Mouse (Mus musculus): ENCODE data around the gene Tctex1d4. TPM values are rescaled to one million over a fixed set of nuclear protein-coding genes. Genes with fewer than 3 reads are reported as not detected.
A peak's percentile ranks its signal among the peaks of the same experiment; 100 is the strongest.

Tctex1d4 gene
- total and polyA plus RNA-seq, 3 experiments: 0.98 TPM; not detected in 2

DNA sequence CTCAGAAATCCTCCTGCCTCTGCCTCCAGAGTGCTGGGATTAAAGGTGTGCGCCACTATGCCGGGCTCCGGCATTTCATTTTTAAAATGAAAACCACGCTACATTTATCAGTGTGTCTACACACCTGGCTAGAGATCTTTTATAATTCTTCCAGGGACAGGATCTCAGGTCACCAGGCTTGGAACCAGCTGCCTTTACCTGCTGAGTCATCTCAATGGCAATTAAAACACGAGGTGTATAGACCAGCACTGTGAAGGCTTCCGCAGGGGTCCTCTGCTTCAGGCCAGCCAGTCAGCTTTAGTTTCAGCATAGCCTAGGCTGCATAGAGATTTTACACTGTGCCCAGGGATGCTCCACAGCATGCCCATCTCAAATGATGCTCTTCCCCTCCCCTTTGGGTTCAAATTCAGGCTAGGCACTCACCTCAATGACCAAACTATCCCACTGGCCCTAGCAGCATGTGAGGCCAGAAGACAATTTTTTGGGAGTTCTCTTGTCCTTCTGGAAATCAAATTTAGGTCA lies 23.7 kb downstream of the Tctex1d4 start:
- DNase-seq (ENCODE audit: extremely low read depth): no peak
- Histone ChIP-seq H3K9ac (ENCODE audit: insufficient read depth, low read depth) (no peak overlapping the region), H3K27me3 (replicated peaks) (no peaks in the 10 kb centered on the region), H3K36me3 (replicated peaks in 1 of 2; ENCODE audit: control insufficient read depth in 1 of 2, insufficient read depth in 1 of 2, low read length in 1 of 2) (peaks cover 65 to 75% of the 10 kb centered on the region in 2 experiments), H3K27ac (ENCODE audit: insufficient read depth, low read depth) (no peak overlapping the region), H3K79me2 (replicated peaks; ENCODE audit: control insufficient read depth, extremely low read depth, insufficient read depth, poor library complexity, severe bottlenecking) (peaks cover 32% of the 10 kb centered on the region), H3K4me1 (ENCODE audit: control insufficient read depth in 1 of 2, insufficient read depth in 2 of 2) (peaks cover 10 to 27% of the 10 kb centered on the region in 2 experiments), H3K4me2 (ENCODE audit: insufficient read depth, low read depth, poor library complexity, severe bottlenecking) (no peak overlapping the region), H3K4me3 (replicated peaks in 1 of 3; ENCODE audit: low read depth in 2 of 3, low read length in 2 of 3, poor library complexity in 1 of 3) (no peak overlapping the region), H3K9me3 (replicated peaks; ENCODE audit: low read length) (no peaks in the 10 kb centered on the region)
- in situ Hi-C loops (cut with MboI; ENCODE audit: low pct_ligation_motif_present, low pct_unique_long_range_greater_than_20kb, low sequenced_read_pairs): no loop called here
- dilution Hi-C loops (cut with MboI; ENCODE audit: extremely low pct_ligation_motif_present, extremely low pct_unique_long_range_greater_than_20kb, low sequenced_read_pairs): no loop called here
- peak; percentile 52; the same call in 1 of the 2 replicates for TF ChIP-seq POLR2A (IDR thresholded peaks at IDR 0.05; ENCODE audit: low read depth, low read length)
- no peak for TF ChIP-seq ZKSCAN1 (IDR thresholded peaks at IDR 0.05; ENCODE audit: borderline replicate concordance, low read depth, low read length)
- no peak for TF ChIP-seq CTCF (conservative IDR thresholded peaks at IDR 0.05 in 1 of 2, IDR thresholded peaks at IDR 0.05 in 1 of 2; ENCODE audit: low read depth in 2 of 2, low read length in 2 of 2)
- no peak for TF ChIP-seq EP300 (IDR thresholded peaks at IDR 0.05; ENCODE audit: low read length)
- peak; percentile 24; the same call in 1 of the 2 replicates for TF ChIP-seq ZMIZ1 (IDR thresholded peaks at IDR 0.05; ENCODE audit: low read depth, low read length)
- TF ChIP-seq BHLHE40 (IDR thresholded peaks at IDR 0.05; ENCODE audit: low read depth, low read length): no peak
- TF ChIP-seq POLR2AphosphoS2 (IDR thresholded peaks at IDR 0.05; ENCODE audit: low read depth, low read length): peak; percentile 96
- no peak for TF ChIP-seq JUN (IDR thresholded peaks at IDR 0.05; ENCODE audit: insufficient read depth, low read depth, low read length)

- Histone ChIP-seq H3K4me2 (ENCODE audit: insufficient read depth, low read depth, poor library complexity, severe bottlenecking) (no peak overlapping the region), H3K36me3 (replicated peaks in 1 of 2; ENCODE audit: control insufficient read depth in 1 of 2, insufficient read depth in 1 of 2, low read length in 1 of 2) (peaks cover 66 to 76% of the 10 kb centered on the region in 2 experiments), H3K27me3 (replicated peaks) (no peaks in the 10 kb centered on the region), H3K27ac (ENCODE audit: insufficient read depth, low read depth) (no peak overlapping the region), H3K79me2 (replicated peaks; ENCODE audit: control insufficient read depth, extremely low read depth, insufficient read depth, poor library complexity, severe bottlenecking) (peaks cover 37% of the 10 kb centered on the region), H3K4me1 (ENCODE audit: control insufficient read depth in 1 of 2, insufficient read depth in 2 of 2) (peaks cover 10 to 28% of the 10 kb centered on the region in 2 experiments), H3K4me3 (replicated peaks in 1 of 3; ENCODE audit: low read depth in 2 of 3, low read length in 2 of 3, poor library complexity in 1 of 3) (no peak overlapping the region), H3K9me3 (replicated peaks; ENCODE audit: low read length) (no peaks in the 10 kb centered on the region), H3K9ac (ENCODE audit: insufficient read depth, low read depth) (no peak overlapping the region)
- DNase-seq (ENCODE audit: extremely low read depth): no peak
- no peak for TF ChIP-seq ZKSCAN1 (IDR thresholded peaks at IDR 0.05; ENCODE audit: borderline replicate concordance, low read depth, low read length)
- peak; percentile 34; the same call in 1 of the 2 replicates for TF ChIP-seq POLR2A (IDR thresholded peaks at IDR 0.05; ENCODE audit: low read depth, low read length)
- in situ Hi-C loops (cut with MboI; ENCODE audit: low pct_ligation_motif_present, low pct_unique_long_range_greater_than_20kb, low sequenced_read_pairs): no loop called here
- dilution Hi-C loops (cut with MboI; ENCODE audit: extremely low pct_ligation_motif_present, extremely low pct_unique_long_range_greater_than_20kb, low sequenced_read_pairs): no loop called here
Measured at GRCm38 (mm10) chr4:117151416-117151815, 24.8 kb downstream of the Tctex1d4 start.

DNA sequence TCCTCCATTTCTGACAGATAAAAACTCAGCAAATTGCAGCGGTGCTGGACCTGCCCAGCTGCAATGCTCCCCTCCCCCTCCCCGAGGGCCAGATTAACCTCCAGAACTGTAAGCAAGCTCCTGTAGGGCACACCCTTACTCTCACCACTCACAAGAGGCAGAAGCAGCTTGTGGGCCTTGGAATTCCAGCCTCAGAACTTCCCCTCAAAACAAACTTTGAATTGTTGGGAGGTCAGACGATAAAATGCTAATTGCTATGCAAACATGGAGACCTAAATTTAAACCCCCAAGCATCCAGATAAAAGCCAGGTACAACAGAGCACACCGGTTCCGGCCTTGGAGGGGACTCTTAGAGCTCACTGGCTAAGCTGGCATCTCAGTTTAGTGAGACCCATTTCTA lies 26.1 kb downstream of the Tctex1d4 start:
- TF ChIP-seq SIN3A (IDR thresholded peaks at IDR 0.05; ENCODE audit: low read length) (0 out of 2 replicates have a peak, but pooled peaks have one; percentile 18), TCF12 (IDR thresholded peaks at IDR 0.05; ENCODE audit: low read depth, low read length) (no peak)
- peaks cover 10 to 30% of the 10 kb centered on the region in 2 experiments for H3K4me1 ChIP-seq (ENCODE audit: control insufficient read depth in 1 of 2, insufficient read depth in 2 of 2)
- dilution Hi-C loops (cut with MboI; ENCODE audit: extremely low pct_ligation_motif_present, extremely low pct_unique_long_range_greater_than_20kb, low sequenced_read_pairs): no loop called here
- DNase-seq (ENCODE audit: extremely low read depth): no peak
- H3K4me3 ChIP-seq (replicated peaks in 1 of 3; ENCODE audit: low read depth in 2 of 3, low read length in 2 of 3, poor library complexity in 1 of 3): peak overlapping the region in 2 of 3 experiments; percentile 97 to 100
- peak overlapping the region; percentile 87; the same call in 1 of the 2 replicates for H3K9ac ChIP-seq (ENCODE audit: insufficient read depth, low read depth)
- in situ Hi-C loops (cut with MboI; ENCODE audit: low pct_ligation_motif_present, low pct_unique_long_range_greater_than_20kb, low sequenced_read_pairs): no loop called here
- no peak overlapping the region for H3K27ac ChIP-seq (ENCODE audit: insufficient read depth, low read depth)
- H3K4me2 ChIP-seq (ENCODE audit: insufficient read depth, low read depth, poor library complexity, severe bottlenecking): peak overlapping the region; percentile 65
- no peaks in the 10 kb centered on the region for H3K27me3 ChIP-seq (replicated peaks)
- peaks cover 66 to 74% of the 10 kb centered on the region in 2 experiments for H3K36me3 ChIP-seq (replicated peaks in 1 of 2; ENCODE audit: control insufficient read depth in 1 of 2, insufficient read depth in 1 of 2, low read length in 1 of 2)
- peaks cover 37% of the 10 kb centered on the region for H3K79me2 ChIP-seq (replicated peaks; ENCODE audit: control insufficient read depth, extremely low read depth, insufficient read depth, poor library complexity, severe bottlenecking)
- H3K9me3 ChIP-seq (replicated peaks; ENCODE audit: low read length): no peaks in the 10 kb centered on the region
